Mouse (Mus musculus) lung, postnatal 0 days (tissue): ENCODE results near the gene Gm37240.

Experiments
- CTCF ChIP-seq: IDR thresholded peaks from 2 replicates; pipeline ENCODE4 v1.5.1; 2016; ENCODE audit warnings: antibody characterized with exemption, mild to moderate bottlenecking
- EP300 ChIP-seq: IDR thresholded peaks from 2 replicates; pipeline ENCODE4 v1.6.1; 2016; ENCODE audit warnings: antibody characterized with exemption, mild to moderate bottlenecking, control low read depth

- TF ChIP-seq CTCF (no peak), EP300 (no peak)
Measured at GRCm38 (mm10) chr3:84502101-84502500, 1385.2 kb downstream of the Gm37240 start.
